In the genomic region with DNA sequence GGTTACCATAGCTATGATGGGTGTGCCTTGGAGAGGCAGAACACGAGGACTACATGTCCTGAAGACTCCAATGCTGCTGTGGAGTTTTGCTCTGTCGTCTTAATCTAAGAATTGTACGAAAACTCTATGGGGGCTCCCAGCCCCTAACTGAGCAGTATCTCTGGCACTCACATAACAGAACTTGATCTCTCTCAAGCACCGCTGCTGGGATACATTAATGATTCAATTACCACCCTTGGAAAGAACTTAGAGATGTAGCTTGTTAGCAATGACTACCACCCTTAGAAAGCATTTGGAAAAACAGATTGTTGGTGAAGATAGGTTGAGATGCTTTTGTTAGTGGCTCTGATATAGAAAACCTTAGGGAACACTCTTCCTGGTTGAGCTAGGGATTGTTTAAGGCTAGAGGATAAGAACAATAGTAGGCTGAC, we compare ENCODE assay signal across 8 mouse cellular contexts. TPM values are rescaled to one million over a fixed set of nuclear protein-coding genes. Genes with fewer than 3 reads are reported as not detected.
A peak's percentile ranks its signal among the peaks of the same experiment; 100 is the strongest.
DNase-seq lines count a peak whose midpoint lies in the region; ATAC-seq lines count a peak whose summit lies in the region.
"Not testable (repeated sequence)": the region's sequence is repeated elsewhere in the genome, so short reads cannot be mapped to it uniquely, and the experiment has no call there.

No protein-coding gene starts in this region.

- H3K4me1 ChIP-seq in hindbrain, embryonic 15.5 days (replicated peaks) = not testable (repeated sequence)

- H3K9ac ChIP-seq in hindbrain, embryonic 15.5 days = not testable (repeated sequence)

- H3K4me2 ChIP-seq in hindbrain, embryonic 15.5 days = not testable (repeated sequence)

- H3K27me3 ChIP-seq in hindbrain, embryonic 15.5 days = not testable (repeated sequence)

- whole genome bisulfite sequencing in hindbrain, embryonic 15.5 days = 70% methylated on average over 4 of the region's 4 CpGs

- H3K36me3 ChIP-seq in hindbrain, embryonic 15.5 days = not testable (repeated sequence)

- ATAC-seq in common myeloid progenitor, adult 5-6 weeks (replicated peaks; ENCODE audit: low read depth, poor library complexity, severe bottlenecking) = peak; percentile 2; the same call in 1 of the 2 replicates
- 0 out of 2 replicates have a peak, but pooled peaks have one; percentile 7 for ATAC-seq in hindbrain, embryonic 15.5 days (ENCODE audit: low FRiP score, low read depth)

- H3K27ac ChIP-seq in hindbrain, embryonic 15.5 days (replicated peaks) = not testable (repeated sequence)

- peaks cover 14% of the 10 kb centered on the region for H3K9me3 ChIP-seq in hindbrain, embryonic 15.5 days

- not testable (repeated sequence) for H3K4me3 ChIP-seq in hindbrain, embryonic 15.5 days

- DNase-seq in R1 (ENCODE audit: low read depth, low spot score) = peak; percentile 39
- DNase-seq in heart, adult 11 months = peak; percentile 98
- DNase-seq in left cerebral cortex, adult 18-20 months (ENCODE audit: low spot score in 2 of 2) = peak; percentile 34 to 58
- DNase-seq in lung, postnatal 4 days = peak; percentile 66 to 71
- peak; percentile 56 to 57 for DNase-seq in spleen, postnatal 36 days (ENCODE audit: low spot score in 2 of 2)
- DNase-seq in urinary bladder, postnatal 25 days (ENCODE audit: low spot score) = peak; percentile 67

RNA-seq across cellular contexts. Expression of gene Sfi1, which starts 25.7 kb away (rescaled TPM):
- 16.6 and 19.5 TPM in 2 replicates for total RNA-seq in common myeloid progenitor, adult 5-6 weeks (2017)
- polyA plus RNA-seq in hindbrain, embryonic 15.5 days (2015; fragmentation: Nextera tagmentation; extraction: Ambion mirVana) = 16.9 and 17.2 TPM in 2 replicates
- total RNA-seq in left cerebral cortex, adult 18-20 months (2021) = 10 to 100 TPM; 50.4 to 62.5 TPM

RNA-seq across cellular contexts. Expression of gene Eif4enif1, which starts 34.6 kb away (rescaled TPM):
- total RNA-seq in common myeloid progenitor, adult 5-6 weeks (2017) = 58.9 and 75.0 TPM in 2 replicates
- 53.5 and 58.9 TPM in 2 replicates for polyA plus RNA-seq in hindbrain, embryonic 15.5 days (2015; fragmentation: Nextera tagmentation; extraction: Ambion mirVana)
- total RNA-seq in left cerebral cortex, adult 18-20 months (2021) = 10 to 100 TPM; 70.0 to 73.7 TPM

Comparison
In these comparisons a context has a peak if more than half of its experiments do, and no peak if none do; other contexts are left out.
1. DNase-seq: peak in every context shown above with its lines; median percentile 98 in heart, adult 11 months; 68 in lung, postnatal 4 days; 67 in urinary bladder, postnatal 25 days; 56 in spleen, postnatal 36 days; 46 in left cerebral cortex, adult 18-20 months; 39 in R1.